Comparison of ENCODE assay signal across 13 mouse cellular contexts in genomic region chr4:118999691-119000486, GRCm38 (mm10). TPM values are rescaled to one million over a fixed set of nuclear protein-coding genes. Genes with fewer than 3 reads are reported as not detected.
DNase-seq lines count a peak whose midpoint lies in the region; ATAC-seq and TF ChIP-seq lines count a peak whose summit lies in the region.
"Had no signal": no experiment of that assay in that cellular context is flagged by ENCODE, and none has a peak within 500 bp of the region (broad histone marks: within the 10 kb centered on the region; RNA-seq: fewer than 3 reads in every experiment).

No protein-coding gene starts in this region.

- H3K9ac ChIP-seq in lung, embryonic 14.5 days, result no peak overlapping the region
- H3K9ac ChIP-seq: embryonic facial prominence, embryonic 13.5 days; hindbrain, embryonic 13.5 days; limb, embryonic 15.5 days had no signal

- no peaks in the 10 kb centered on the region for H3K9me3 ChIP-seq in lung, embryonic 14.5 days (ENCODE audit: low read depth, low read length)
- H3K9me3 ChIP-seq: hindbrain, embryonic 13.5 days; limb, embryonic 15.5 days had no signal

- no peaks in the 10 kb centered on the region for H3K36me3 ChIP-seq in lung, embryonic 14.5 days (ENCODE audit: insufficient read depth)
- H3K36me3 ChIP-seq: embryonic facial prominence, embryonic 13.5 days; hindbrain, embryonic 13.5 days; limb, embryonic 15.5 days had no signal

- H3K4me2 ChIP-seq in lung, embryonic 14.5 days, result no peak overlapping the region
- H3K4me2 ChIP-seq: embryonic facial prominence, embryonic 13.5 days; hindbrain, embryonic 13.5 days; limb, embryonic 15.5 days had no signal

- no peak overlapping the region for H3K27ac ChIP-seq in lung, embryonic 14.5 days (ENCODE audit: low read depth)
- H3K27ac ChIP-seq: embryonic facial prominence, embryonic 13.5 days; hindbrain, embryonic 13.5 days; limb, embryonic 15.5 days had no signal

- TF ChIP-seq CTCF in lung, embryonic 14.5 days (IDR thresholded peaks at IDR 0.05; ENCODE audit: low read depth), result peak; percentile 27

- no peaks in the 10 kb centered on the region for H3K4me1 ChIP-seq in lung, embryonic 14.5 days (ENCODE audit: insufficient read depth)
- H3K4me1 ChIP-seq: embryonic facial prominence, embryonic 13.5 days; hindbrain, embryonic 13.5 days had no signal

- ATAC-seq in lung, embryonic 14.5 days (ENCODE audit: insufficient read depth), result no peak

- peak; percentile 5 for DNase-seq in adrenal gland, adult 2 months
- no peak for DNase-seq in adrenal gland, postnatal 14 days
- peak; percentile 40 for DNase-seq in lung, embryonic 14.5 days
- no peak for DNase-seq in lung, postnatal 14 days
- peak; percentile 64 for DNase-seq in lung, postnatal 36 days
- DNase-seq in spleen, postnatal 36 days (ENCODE audit: low spot score in 2 of 2), result peak; percentile 88 to 89
- no peak for DNase-seq in urinary bladder, postnatal 36 days (ENCODE audit: low spot score in 2 of 2)
- no peak for DNase-seq in frontal cortex, adult 2 months (ENCODE audit: extremely low spot score in 1 of 2, low spot score in 1 of 2)

- H3K4me3 ChIP-seq in lung, embryonic 14.5 days (ENCODE audit: low read depth, low read length), result no peak overlapping the region
- H3K4me3 ChIP-seq: embryonic facial prominence, embryonic 13.5 days; hindbrain, embryonic 13.5 days; limb, embryonic 15.5 days had no signal

- no peaks in the 10 kb centered on the region for H3K27me3 ChIP-seq in lung, embryonic 14.5 days (ENCODE audit: insufficient read depth, low read length)
- H3K27me3 ChIP-seq: embryonic facial prominence, embryonic 13.5 days; limb, embryonic 15.5 days had no signal

- 45% methylated on average over 19 of the region's 19 CpGs for WGBS in lung, embryonic 14.5 days

RNA-seq across cellular contexts. Expression of gene Lao1, which starts 38.5 kb away (rescaled TPM):
- total RNA-seq in adrenal gland, adult 2 months (2021), result under 1 TPM in 1 of 2 experiments, not detected in 1; 0.12 TPM
- polyA plus RNA-seq in adrenal gland, adult 2 months (2012; rRNA removed), result not detected in 2 replicates
- total RNA-seq in adrenal gland, postnatal 14 days (2021), result 0.33 and 0.60 TPM in 2 replicates
- not detected in 2 replicates for polyA plus RNA-seq in lung, embryonic 14.5 days (2014; fragmentation: Nextera tagmentation; extraction: Ambion mirVana)
- 0.04 TPM in 2 replicates for polyA plus RNA-seq in frontal cortex, adult 2 months (2012; rRNA removed)
- polyA plus RNA-seq: embryonic facial prominence, embryonic 13.5 days; hindbrain, embryonic 13.5 days; limb, embryonic 15.5 days; neural tube, embryonic 14.5 days; stomach, embryonic 16.5 days had no signal

Comparison
In these comparisons a context has a peak if more than half of its experiments do, and no peak if none do; other contexts are left out.
1. DNase-seq: peak in adrenal gland, adult 2 months (single experiment), lung, embryonic 14.5 days (single experiment), lung, postnatal 36 days (single experiment) and spleen, postnatal 36 days (2 of 2); none in adrenal gland, postnatal 14 days (single experiment), lung, postnatal 14 days (single experiment), urinary bladder, postnatal 36 days (0 of 2) and frontal cortex, adult 2 months (0 of 2).